Mouse (Mus musculus) T-helper 17 cell (primary cell): ENCODE data around the gene Bsg.
"Not testable (repeated sequence)": the region's sequence is repeated elsewhere in the genome, so short reads cannot be mapped to it uniquely, and the experiment has no call there.

Source experiments
- in situ Hi-C, 2 experiments: fragments of 300-600 bp; cut with MboI, MseI; formaldehyde crosslinking; loops; 1 replicate in 1 of 2; 2 replicates in 1 of 2; pipeline ENCODE4 v1.15.1; 2025; ENCODE audit warnings: high pct_unique_total_duplicates in 2 of 2

The Bsg gene

DNA sequence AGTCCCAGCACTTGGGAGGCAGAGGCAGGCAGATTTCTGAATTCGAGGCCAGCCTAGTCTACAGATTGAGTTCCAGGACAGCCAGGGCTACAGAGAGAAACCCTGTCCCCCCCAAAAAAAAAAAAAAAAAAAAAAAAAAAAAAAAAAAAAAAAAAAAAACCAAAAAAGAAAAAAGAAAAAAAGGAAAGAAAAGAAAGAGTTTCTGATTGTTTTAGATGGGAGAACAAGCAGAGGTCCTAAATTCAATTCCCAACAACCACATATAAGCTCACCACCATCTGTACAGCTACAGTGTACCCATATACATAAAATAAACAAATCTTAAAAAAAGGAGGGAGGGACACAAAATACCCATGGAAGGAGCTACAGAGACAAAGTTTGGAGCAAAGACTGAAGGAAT, 55.4 kb downstream of the Bsg start:
- in situ Hi-C loops = not testable (repeated sequence)

DNA sequence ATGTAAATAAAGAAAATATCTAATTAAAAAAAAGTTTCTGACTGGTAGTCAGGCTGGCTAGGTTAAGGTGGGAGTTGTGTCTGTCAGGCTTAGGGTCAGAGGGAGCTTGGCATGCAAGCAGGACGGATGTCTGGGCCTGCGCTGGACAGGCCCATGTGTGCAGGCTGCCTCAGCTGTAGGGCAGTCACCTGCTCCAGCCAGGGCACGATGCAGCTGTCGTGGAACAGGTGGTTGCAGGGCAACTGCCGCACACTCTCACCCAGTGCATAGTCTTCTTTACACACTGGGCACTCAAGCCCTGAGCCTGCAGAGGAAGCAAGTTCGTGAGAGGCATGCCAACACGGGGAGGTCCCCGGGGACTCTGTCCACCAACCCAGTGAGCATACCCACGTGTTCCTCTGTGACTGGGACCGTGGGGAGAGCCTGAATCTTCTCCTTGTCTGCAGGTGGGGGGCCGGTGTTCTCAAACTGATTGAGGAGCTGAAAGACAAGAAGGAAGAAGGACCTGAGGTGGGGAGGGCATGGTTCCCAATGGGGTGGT, 56.4 kb downstream of the Bsg start:
- in situ Hi-C loops = no loop called here
